Mouse (Mus musculus) hindbrain, embryonic 16.5 days (tissue): ENCODE data around the gene Rin2. TPM values are rescaled to one million over a fixed set of nuclear protein-coding genes. Genes with fewer than 3 reads are reported as not detected.

ENCODE experiments used
- ATAC-seq: fragments of 200-750 bp; cut with Nextera tagmentation; 2 replicates; pipeline ENCODE4 v1.8.0; 2017; ENCODE audit warnings: moderate TSS enrichment, moderate library complexity
- H3K27ac ChIP-seq: fragments of 300-500 bp; sonication (generic); 2 replicates; pipeline ENCODE4 v1.5.1; 2014; ENCODE audit warnings: low read depth, mild to moderate bottlenecking, control low read depth, low read length, moderate library complexity
- H3K27me3 ChIP-seq: fragments of 300-500 bp; sonication (generic); replicated peaks from 2 replicates; pipeline ENCODE4 v1.6.1; 2014; ENCODE audit warnings: low read length; ENCODE audit not compliant: control insufficient read depth, insufficient read depth
- H3K36me3 ChIP-seq: fragments of 300-500 bp; sonication (generic); 2 replicates; pipeline ENCODE4 v1.6.1; 2014; ENCODE audit warnings: mild to moderate bottlenecking, low read length, moderate library complexity, mixed read lengths; ENCODE audit not compliant: control insufficient read depth, insufficient read depth
- H3K4me1 ChIP-seq: fragments of 300-500 bp; sonication (generic); 2 replicates; pipeline ENCODE4 v1.6.1; 2014; ENCODE audit warnings: low read depth, low read length; ENCODE audit not compliant: control insufficient read depth, insufficient read depth
- H3K4me2 ChIP-seq: fragments of 300-500 bp; sonication (generic); 2 replicates; pipeline ENCODE4 v1.6.1; 2014; ENCODE audit warnings: mild to moderate bottlenecking, low read length, control low read depth, moderate library complexity
- H3K4me3 ChIP-seq: fragments of 300-500 bp; sonication (generic); 2 replicates; pipeline ENCODE4 v1.5.1; 2014; ENCODE audit warnings: mild to moderate bottlenecking, low read length, control low read depth, moderate library complexity
- H3K9ac ChIP-seq: fragments of 300-500 bp; sonication (generic); 2 replicates; pipeline ENCODE4 v1.6.1; 2014; ENCODE audit warnings: low read depth, mild to moderate bottlenecking, control low read depth, low read length, moderate library complexity
- H3K9me3 ChIP-seq: fragments of 300-500 bp; sonication (generic); 2 replicates; pipeline ENCODE4 v1.6.1; 2014; ENCODE audit warnings: mild to moderate bottlenecking, low read length, moderate library complexity; ENCODE audit not compliant: control insufficient read depth
- WGBS: fragments of 180-500 bp; shearing (Covaris S2); extraction: QIAGEN DNeasy Blood & Tissue Kit; methylation state at CpG from one replicate; pipeline ENCODE4 v1.1.7; 2014; 5-methylcytosine and 5-hydroxymethylcytosine counted together
- polyA plus RNA-seq: library from polyadenylated mRNA; unstranded; fragments of >200 nt; fragmentation: Nextera tagmentation; extraction: Ambion mirVana; gene quantifications from 2 replicates; pipeline ENCODE4 v1.2.1, GENCODE M21; 2015

Rin2 gene
- polyA plus RNA-seq, 1 experiment from 2014 or later: 14.6 TPM

- no peak for ATAC-seq
- no peaks in the 10 kb centered on the region for H3K27me3 ChIP-seq
- no peak overlapping the region for H3K4me3 ChIP-seq
- no peak overlapping the region for H3K27ac ChIP-seq
- no peaks in the 10 kb centered on the region for H3K36me3 ChIP-seq
- 88% methylated on average over 3 of the region's 3 CpGs for WGBS
- no peak overlapping the region for H3K9ac ChIP-seq
- H3K4me2 ChIP-seq: no peak overlapping the region
- H3K9me3 ChIP-seq: no peaks in the 10 kb centered on the region
- H3K4me1 ChIP-seq: no peaks in the 10 kb centered on the region
These were observed 148.0 kb downstream of the Rin2 start for GRCm38 (mm10) chr2:145822783-145823729.

DNA sequence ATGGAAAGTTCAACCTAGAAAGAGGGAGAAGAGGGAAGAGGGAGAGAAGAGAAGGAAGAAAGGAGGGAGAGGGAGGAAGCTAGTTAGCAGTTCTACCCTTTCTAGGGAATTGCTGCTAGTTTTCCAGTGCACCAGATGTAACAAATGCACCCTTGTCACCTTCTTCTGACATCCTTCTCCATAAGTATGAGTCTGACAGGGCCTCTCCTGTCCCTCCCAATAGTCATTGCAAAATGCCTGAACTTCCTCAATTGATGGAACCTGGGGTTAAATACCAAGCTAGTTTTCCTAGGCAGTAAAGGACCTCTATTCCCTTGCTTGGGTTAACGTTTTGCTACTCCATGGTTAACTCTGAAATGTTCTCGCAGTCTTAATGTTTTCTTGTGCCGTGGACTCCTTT lies 149.7 kb downstream of the Rin2 start:
- H3K36me3 ChIP-seq: no peaks in the 10 kb centered on the region
- H3K9ac ChIP-seq: no peak overlapping the region
- ATAC-seq: no peak
- WGBS: 89% methylated on average over 3 of the region's 3 CpGs
- H3K4me1 ChIP-seq: no peaks in the 10 kb centered on the region
- no peaks in the 10 kb centered on the region for H3K9me3 ChIP-seq
- no peak overlapping the region for H3K4me2 ChIP-seq
- H3K4me3 ChIP-seq: no peak overlapping the region
- no peak overlapping the region for H3K27ac ChIP-seq
- H3K27me3 ChIP-seq: no peaks in the 10 kb centered on the region

GRCm38 (mm10) chr2:145825221-145825620 lies 150.2 kb downstream of the Rin2 start:
- Histone ChIP-seq H3K4me2 (no peak overlapping the region), H3K9me3 (no peaks in the 10 kb centered on the region), H3K27me3 (no peaks in the 10 kb centered on the region), H3K4me3 (no peak overlapping the region), H3K36me3 (no peaks in the 10 kb centered on the region), H3K9ac (no peak overlapping the region), H3K4me1 (no peaks in the 10 kb centered on the region), H3K27ac (no peak overlapping the region)
- ATAC-seq: no peak
- WGBS: 95% methylated on average over 10 of the region's 10 CpGs

DNA sequence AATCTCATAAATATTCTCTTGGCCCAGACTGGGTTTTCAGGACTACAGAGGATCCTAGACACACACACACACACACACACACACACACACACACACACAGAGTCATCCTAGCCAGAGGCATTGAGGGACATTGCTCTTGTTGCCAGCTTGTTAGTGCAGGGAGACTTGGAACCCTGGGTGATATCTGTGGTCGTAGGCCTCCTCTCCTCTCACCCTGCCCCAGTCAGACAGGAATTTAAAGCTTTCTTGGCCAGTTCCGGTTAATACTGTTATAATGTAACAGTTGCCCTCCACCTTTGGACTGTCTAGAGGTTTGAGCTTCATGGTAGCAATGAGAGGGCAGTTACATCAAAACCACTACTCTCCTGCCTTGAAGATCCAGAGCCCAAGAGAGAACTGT lies 152.9 kb downstream of the Rin2 start:
- H3K4me3 ChIP-seq: no peak overlapping the region
- H3K4me2 ChIP-seq: no peak overlapping the region
- no peaks in the 10 kb centered on the region for H3K27me3 ChIP-seq
- no peak overlapping the region for H3K27ac ChIP-seq
- 84% methylated on average over 2 of the region's 2 CpGs for WGBS
- H3K36me3 ChIP-seq: no peaks in the 10 kb centered on the region
- ATAC-seq: no peak
- no peak overlapping the region for H3K9ac ChIP-seq
- peaks cover 7% of the 10 kb centered on the region for H3K4me1 ChIP-seq
- H3K9me3 ChIP-seq: no peaks in the 10 kb centered on the region

- Histone ChIP-seq H3K36me3 (no peaks in the 10 kb centered on the region), H3K9ac (no peak overlapping the region), H3K27ac (no peak overlapping the region), H3K4me1 (peaks cover 12% of the 10 kb centered on the region), H3K9me3 (no peaks in the 10 kb centered on the region), H3K4me2 (no peak overlapping the region), H3K27me3 (no peaks in the 10 kb centered on the region), H3K4me3 (no peak overlapping the region)
- WGBS: 92% methylated on average over 3 of the region's 3 CpGs
- ATAC-seq: no peak
These were observed 153.6 kb downstream of the Rin2 start for GRCm38 (mm10) chr2:145828603-145829002.

GRCm38 (mm10) chr2:145829231-145829630 lies 154.2 kb downstream of the Rin2 start:
- Histone ChIP-seq H3K36me3 (no peaks in the 10 kb centered on the region), H3K27me3 (no peaks in the 10 kb centered on the region), H3K27ac (no peak overlapping the region), H3K9ac (no peak overlapping the region), H3K9me3 (no peaks in the 10 kb centered on the region), H3K4me2 (no peak overlapping the region), H3K4me3 (no peak overlapping the region), H3K4me1 (peaks cover 12% of the 10 kb centered on the region)
- WGBS: 80% methylated on average over 4 of the region's 4 CpGs
- ATAC-seq: no peak

DNA sequence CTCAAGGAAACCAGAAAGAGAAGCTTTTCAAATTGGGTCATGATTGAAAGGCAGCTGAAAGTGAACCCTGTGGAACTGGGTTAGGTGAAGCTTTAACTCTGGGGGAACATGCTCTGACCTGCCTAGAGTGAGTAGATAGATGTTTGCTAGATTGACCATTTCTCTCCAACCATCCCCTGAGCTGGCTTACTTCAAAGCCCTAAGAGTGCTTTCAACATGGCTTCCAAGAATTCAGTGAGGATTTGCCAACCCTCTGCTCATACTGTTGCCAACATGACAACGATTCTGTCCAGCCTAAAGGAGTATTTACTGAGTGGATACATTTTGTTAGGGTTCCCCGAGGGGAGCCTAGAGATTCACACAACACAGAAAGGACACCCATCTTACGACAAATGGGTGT lies 155.4 kb downstream of the Rin2 start:
- Histone ChIP-seq H3K36me3 (no peaks in the 10 kb centered on the region), H3K9ac (no peak overlapping the region), H3K9me3 (no peaks in the 10 kb centered on the region), H3K4me3 (no peak overlapping the region), H3K27ac (no peak overlapping the region), H3K27me3 (no peaks in the 10 kb centered on the region), H3K4me1 (peaks cover 12% of the 10 kb centered on the region), H3K4me2 (no peak overlapping the region)
- 87% methylated on average over 3 of the region's 3 CpGs for WGBS
- no peak for ATAC-seq

GRCm38 (mm10) chr2:145831949-145832835 lies 157.2 kb downstream of the Rin2 start:
- WGBS: 30% methylated on average over 17 of the region's 17 CpGs
- H3K4me1 ChIP-seq: peaks cover 12% of the 10 kb centered on the region
- no peaks in the 10 kb centered on the region for H3K27me3 ChIP-seq
- H3K9me3 ChIP-seq: no peaks in the 10 kb centered on the region
- H3K27ac ChIP-seq: peak overlapping the region; percentile 81
- ATAC-seq: peak; percentile 96
- peak overlapping the region; percentile 1; the same call in 1 of the 2 replicates for H3K4me3 ChIP-seq
- peak overlapping the region; percentile 10 for H3K4me2 ChIP-seq
- H3K36me3 ChIP-seq: no peaks in the 10 kb centered on the region
- H3K9ac ChIP-seq: peak overlapping the region; percentile 13; the same call in 1 of the 2 replicates

DNA sequence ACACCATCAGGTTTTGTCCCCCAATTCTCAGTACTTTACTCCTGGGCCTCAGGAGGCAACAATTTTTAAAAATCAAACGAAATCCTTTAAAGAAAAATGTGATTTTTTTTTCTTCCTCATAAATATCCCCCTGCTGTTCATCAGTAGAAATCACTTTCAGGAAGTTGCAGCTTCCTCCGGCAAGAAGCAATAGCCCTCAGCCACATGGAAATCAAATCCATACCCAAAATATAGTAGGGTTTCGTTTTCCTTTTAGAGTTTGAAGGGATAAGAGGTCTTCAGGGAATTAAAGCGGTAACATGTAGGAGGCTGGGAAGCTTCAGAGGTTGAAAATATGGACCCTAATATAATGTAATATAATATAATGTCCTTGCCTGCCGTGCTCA lies 157.8 kb downstream of the Rin2 start:
- no peak overlapping the region for H3K4me3 ChIP-seq
- H3K9ac ChIP-seq: peak overlapping the region; percentile 13; the same call in 1 of the 2 replicates
- no peaks in the 10 kb centered on the region for H3K9me3 ChIP-seq
- H3K4me2 ChIP-seq: peak overlapping the region; percentile 10
- H3K36me3 ChIP-seq: no peaks in the 10 kb centered on the region
- ATAC-seq: no peak
- H3K4me1 ChIP-seq: peaks cover 12% of the 10 kb centered on the region
- 57% methylated on average over 5 of the region's 5 CpGs for WGBS
- H3K27me3 ChIP-seq: no peaks in the 10 kb centered on the region
- peak overlapping the region; percentile 81 for H3K27ac ChIP-seq
